Mouse (Mus musculus) large intestine, adult 2 months (tissue): ENCODE measurements around the gene Pdcd1lg2. TPM values are rescaled to one million over a fixed set of nuclear protein-coding genes. Genes with fewer than 3 reads are reported as not detected.

Experiments used
- DNase-seq: peaks from one replicate; pipeline ENCODE4 v3.0.0-alpha.2; 2012; ENCODE audit warnings: low read depth, low spot score
- WGBS: fragments of 180-500 bp; shearing (Covaris S2); methylation state at CpG from one replicate; pipeline ENCODE4 v1.1.7; 2018; 5-methylcytosine and 5-hydroxymethylcytosine counted together
- polyA plus RNA-seq: library from polyadenylated mRNA; depleted of rRNA; stranded (reverse); fragments of >200 nt; gene quantifications from 2 replicates; pipeline ENCODE4 v1.2.3, GENCODE M21; 2012; rRNA removed

Pdcd1lg2 gene
- polyA plus RNA-seq, 1 experiment: 0.45 TPM

DNA sequence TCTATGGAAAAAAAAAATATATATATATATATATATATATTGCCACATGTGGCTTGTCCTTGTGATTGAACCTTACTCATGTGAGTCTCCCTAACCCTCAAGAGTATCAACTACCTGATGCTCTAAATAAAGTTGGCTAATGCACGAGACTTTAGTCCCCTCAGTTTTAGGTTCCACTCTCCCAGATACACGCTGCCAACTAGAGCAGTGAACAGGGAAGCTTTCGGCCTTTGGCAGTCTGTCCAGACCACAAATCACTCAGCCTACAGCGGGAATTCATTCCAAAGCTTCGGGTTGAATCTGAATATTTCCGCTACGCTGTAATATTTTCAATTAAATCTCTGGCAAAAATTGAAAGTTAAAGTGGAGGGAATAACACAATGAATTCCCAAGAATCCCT, 107.7 kb downstream of the Pdcd1lg2 start:
- 71% methylated on average over 7 of the region's 7 CpGs for WGBS
- DNase-seq: no peak

GRCm38 (mm10) chr19:29518922-29519321, 108.2 kb downstream of the Pdcd1lg2 start:
- no peak for DNase-seq
- WGBS: 74% methylated on average over 4 of the region's 4 CpGs

Other genes starting within 250 kb of the Pdcd1lg2 start
- gene Jak2, start 159.1 kb upstream of the Pdcd1lg2 start, polyA plus RNA-seq: 8.5 and 16.9 TPM in 2 replicates
- gene Insl6, start 85.6 kb upstream of the Pdcd1lg2 start, polyA plus RNA-seq: 17.1 and 26.8 TPM in 2 replicates
- gene Rln1, start 76.2 kb upstream of the Pdcd1lg2 start, polyA plus RNA-seq: not detected in 2 replicates
- gene Plgrkt, start 43.5 kb upstream of the Pdcd1lg2 start, polyA plus RNA-seq: 32.2 and 51.7 TPM in 2 replicates
- 4.6 and 7.1 TPM in 2 replicates for gene Cd274, start 43.5 kb upstream of the Pdcd1lg2 start, polyA plus RNA-seq
- gene Ric1, start 111.4 kb downstream of the Pdcd1lg2 start, polyA plus RNA-seq: 4.9 and 9.8 TPM in 2 replicates
- gene Ermp1, start 237.5 kb downstream of the Pdcd1lg2 start, polyA plus RNA-seq: 11.2 and 23.1 TPM in 2 replicates